Mouse (Mus musculus) cerebellum, postnatal 36 days (tissue): Measurements from ENCODE around the gene Gm379.

Experiments
- DNase-seq, 2 experiments: peaks; one replicate each; pipeline ENCODE4 v3.0.0; 2021 to 2022; ENCODE audit warnings: mixed read lengths in 2 of 2

Gene Gm379

DNA sequence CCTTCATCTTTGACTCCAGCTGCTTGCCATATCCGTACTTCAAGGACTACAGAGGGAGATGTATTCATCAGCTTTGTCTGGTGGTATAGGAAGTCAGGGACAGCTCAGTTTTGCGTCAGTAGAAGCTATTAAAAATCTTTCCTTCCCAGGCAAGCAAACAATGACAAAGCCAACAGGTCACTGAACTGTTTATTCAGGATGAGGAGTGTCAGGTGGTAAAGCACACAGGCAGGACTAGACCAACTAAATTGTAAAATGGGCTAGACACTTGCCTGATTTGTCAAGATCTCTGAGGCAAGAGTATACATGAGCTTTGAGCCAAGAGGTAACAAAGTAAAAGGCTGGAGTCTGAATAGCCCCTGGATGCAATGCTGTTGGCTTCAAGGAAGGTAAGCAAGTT lies at the start of gene Gm379:
TSS of gene Gm379 (minus strand) at position 7 of the 400 bp plus-strand sequence.
- DNase-seq: no peak

DNA sequence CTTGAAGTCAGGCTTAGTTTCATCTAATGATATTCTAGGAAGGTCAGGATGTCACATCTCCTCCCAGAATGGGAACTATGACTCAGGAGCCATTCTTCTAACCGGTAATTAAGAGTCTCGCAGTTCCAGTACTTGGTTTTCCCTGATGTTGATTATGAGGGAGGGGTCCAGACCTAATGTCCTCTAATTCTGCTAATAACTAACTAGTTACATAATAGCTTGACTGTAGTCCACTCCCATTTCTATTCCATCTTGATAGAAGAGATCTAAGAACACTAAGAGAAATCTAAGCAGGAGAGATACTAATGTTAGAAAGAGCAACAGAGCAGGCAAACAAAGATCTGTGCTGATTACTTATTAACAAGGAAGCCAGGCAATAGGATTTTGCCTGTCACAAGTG lies 39.6 kb upstream of the Gm379 start:
- DNase-seq: no peak

GRCm38 (mm10) chrX:108668868-108669267 lies 4.2 kb upstream of the Gm379 start:
- DNase-seq: no peak

DNA sequence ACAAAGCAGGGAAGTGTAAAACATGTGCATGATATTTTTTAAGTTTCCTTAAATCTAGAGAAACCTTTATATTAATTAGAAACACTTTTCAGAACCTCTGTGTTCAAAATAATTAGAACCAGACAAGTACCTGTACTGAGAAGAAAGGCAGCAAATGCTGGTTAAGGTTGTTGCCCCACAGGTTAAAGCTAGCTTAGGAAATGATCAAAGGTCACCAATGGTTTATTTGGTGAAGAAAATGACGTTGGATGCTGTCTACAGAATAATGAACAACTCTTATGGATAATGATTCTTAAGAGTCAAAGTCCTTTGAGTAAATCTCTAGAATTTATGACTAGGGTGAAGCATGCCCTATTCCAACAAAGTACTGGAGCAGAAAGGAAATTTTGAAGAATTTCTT lies 42.7 kb downstream of the Gm379 start:
- DNase-seq: no peak

GRCm38 (mm10) chrX:108620886-108621285 lies 43.8 kb downstream of the Gm379 start:
- DNase-seq: no peak
